Mouse (Mus musculus) limb, embryonic 10.5 days (tissue): ENCODE data around the gene Zmynd10. TPM values are rescaled to one million over a fixed set of nuclear protein-coding genes. Genes with fewer than 3 reads are reported as not detected.

ENCODE experiments used
- DNase-seq: peaks from one replicate; pipeline ENCODE4 v3.0.0-alpha.2; 2017; ENCODE audit warnings: low spot score
- H3K27ac ChIP-seq: fragments of 300-500 bp; sonication (generic); 2 replicates; pipeline ENCODE4 v1.5.1; 2016; ENCODE audit warnings: mild to moderate bottlenecking
- H3K27me3 ChIP-seq: fragments of 300-500 bp; sonication (generic); 2 replicates; pipeline ENCODE4 v1.6.1; 2016; ENCODE audit warnings: low read depth, mild to moderate bottlenecking; ENCODE audit not compliant: poor library complexity, severe bottlenecking
- H3K36me3 ChIP-seq: fragments of 300-500 bp; sonication (generic); 2 replicates; pipeline ENCODE4 v1.6.1; 2016; ENCODE audit warnings: mild to moderate bottlenecking, moderate library complexity
- H3K4me1 ChIP-seq: fragments of 300-500 bp; sonication (generic); 2 replicates; pipeline ENCODE4 v1.6.1; 2016
- H3K4me3 ChIP-seq: fragments of 300-500 bp; sonication (generic); 2 replicates; pipeline ENCODE4 v1.5.1; 2016; ENCODE audit warnings: mild to moderate bottlenecking, moderate library complexity
- H3K9me3 ChIP-seq: fragments of 300-500 bp; sonication (generic); replicated peaks from 2 replicates; pipeline ENCODE4 v1.6.1; 2016; ENCODE audit warnings: mild to moderate bottlenecking
- WGBS: fragments of 180-500 bp; shearing (Covaris S2); methylation state at CpG from one replicate; pipeline ENCODE4 v1.1.7; 2016; 5-methylcytosine and 5-hydroxymethylcytosine counted together
- polyA plus RNA-seq: library from polyadenylated mRNA; unstranded; fragments of >200 nt; fragmentation: Nextera tagmentation; extraction: Ambion mirVana; gene quantifications from 2 replicates; pipeline ENCODE4 v1.2.1, GENCODE M21; 2016

Zmynd10 gene
- polyA plus RNA-seq, 1 experiment from 2014 or later: 0.33 TPM

- Histone ChIP-seq H3K9me3 (no peaks in the 10 kb centered on the region), H3K4me1 (peaks cover 37% of the 10 kb centered on the region), H3K36me3 (no peaks in the 10 kb centered on the region), H3K27ac (peak overlapping the region; percentile 27), H3K27me3 (peaks cover 97% of the 10 kb centered on the region), H3K4me3 (peak overlapping the region; percentile 22)
- no peak for DNase-seq
- 28% methylated on average over 25 of the region's 25 CpGs for WGBS
Observed at GRCm38 (mm10) chr9:107521711-107522399, 25.2 kb upstream of the Zmynd10 start.

GRCm38 (mm10) chr9:107522400-107522711 is 24.7 kb upstream of the Zmynd10 start:
- WGBS: 54% methylated on average over 2 of the region's 2 CpGs
- Histone ChIP-seq H3K4me3 (no peak overlapping the region), H3K9me3 (no peaks in the 10 kb centered on the region), H3K36me3 (no peaks in the 10 kb centered on the region), H3K27ac (peak overlapping the region; percentile 27; the same call in 1 of the 2 replicates), H3K27me3 (peaks cover 97% of the 10 kb centered on the region), H3K4me1 (peaks cover 39% of the 10 kb centered on the region)
- DNase-seq: no peak

- Histone ChIP-seq H3K4me1 (peaks cover 38% of the 10 kb centered on the region), H3K27ac (peak overlapping the region; percentile 26; the same call in 1 of the 2 replicates), H3K36me3 (no peaks in the 10 kb centered on the region), H3K27me3 (peaks cover 91% of the 10 kb centered on the region), H3K4me3 (peak overlapping the region; percentile 49), H3K9me3 (no peaks in the 10 kb centered on the region)
- WGBS: 5% methylated on average over 44 of the region's 44 CpGs
- peak; percentile 85 for DNase-seq
Observed at GRCm38 (mm10) chr9:107526198-107527026, 20.7 kb upstream of the Zmynd10 start.

GRCm38 (mm10) chr9:107533791-107534407 is 13.2 kb upstream of the Zmynd10 start, which contains the start of gene Tmem115:
Gene Tmem115, plus strand, starts transcription at chr9:107533945.
- Histone ChIP-seq H3K27me3 (peaks cover 16% of the 10 kb centered on the region; the same call in 1 of the 2 replicates), H3K27ac (peak within 1 kb of the TSS; percentile 85), H3K4me3 (peak within 1 kb of the TSS; percentile 75), H3K4me1 (peaks cover 36% of the 10 kb centered on the region), H3K36me3 (peaks cover 25% of the 10 kb centered on the region), H3K9me3 (no peaks in the 10 kb centered on the region)
- under 1% methylated on average over 48 of the region's 48 CpGs for WGBS
- DNase-seq: peak; percentile 89

DNA sequence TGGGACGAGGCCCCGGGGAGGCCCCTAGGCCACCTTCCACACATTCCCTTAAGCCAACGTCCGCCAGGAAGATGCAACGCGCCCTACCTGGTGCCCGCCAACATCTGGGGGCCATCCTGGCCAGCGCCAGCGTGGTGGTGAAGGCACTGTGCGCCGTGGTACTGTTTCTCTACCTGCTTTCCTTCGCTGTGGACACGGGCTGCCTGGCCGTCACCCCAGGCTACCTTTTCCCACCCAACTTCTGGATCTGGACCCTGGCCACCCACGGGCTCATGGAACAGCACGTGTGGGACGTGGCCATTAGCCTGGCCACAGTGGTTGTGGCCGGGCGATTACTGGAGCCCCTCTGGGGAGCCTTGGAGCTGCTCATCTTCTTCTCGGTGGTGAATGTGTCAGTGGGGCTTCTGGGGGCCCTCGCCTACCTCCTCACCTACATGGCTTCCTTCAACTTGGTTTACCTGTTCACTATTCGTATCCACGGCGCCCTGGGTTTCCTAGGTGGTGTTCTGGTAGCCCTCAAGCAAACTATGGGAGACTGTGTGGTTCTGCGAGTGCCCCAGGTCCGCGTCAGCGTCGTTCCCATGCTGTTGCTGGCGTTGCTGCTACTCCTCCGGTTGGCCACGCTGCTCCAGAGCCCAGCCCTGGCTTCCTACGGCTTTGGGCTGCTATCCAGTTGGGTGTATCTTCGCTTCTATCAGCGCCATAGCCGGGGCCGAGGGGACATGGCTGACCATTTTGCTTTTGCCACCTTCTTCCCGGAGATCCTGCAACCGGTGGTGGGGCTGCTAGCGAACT is 12.5 kb upstream of the Zmynd10 start:
- Histone ChIP-seq H3K27ac (peak overlapping the region; percentile 85), H3K4me3 (peak overlapping the region; percentile 75)
- DNase-seq: peak; percentile 51

DNA sequence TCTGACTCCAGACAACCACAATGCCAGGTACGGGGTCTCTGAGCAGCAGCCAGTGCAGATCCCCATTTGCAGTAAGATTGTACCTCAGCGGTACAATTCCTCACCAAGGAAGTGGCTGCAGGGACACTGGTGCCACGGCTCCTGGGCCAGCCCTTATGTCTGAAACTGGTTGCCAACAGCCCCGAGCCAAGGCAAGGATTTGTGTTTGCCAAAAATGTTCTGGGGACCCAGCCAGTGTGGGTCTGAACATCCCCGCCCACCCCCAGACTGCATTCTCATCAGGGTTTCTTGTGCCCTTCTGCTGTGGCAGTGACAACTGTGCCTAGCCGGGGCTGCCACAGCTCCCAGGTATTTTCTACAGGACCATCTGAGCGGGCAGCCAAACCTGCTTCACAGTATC is 8.9 kb upstream of the Zmynd10 start:
- peaks cover 41% of the 10 kb centered on the region for H3K36me3 ChIP-seq
- no peak overlapping the region for H3K27ac ChIP-seq
- peaks cover 57% of the 10 kb centered on the region for H3K4me1 ChIP-seq
- H3K9me3 ChIP-seq: no peaks in the 10 kb centered on the region
- 94% methylated on average over 7 of the region's 7 CpGs for WGBS
- H3K27me3 ChIP-seq: no peaks in the 10 kb centered on the region
- H3K4me3 ChIP-seq: no peak overlapping the region
- no peak for DNase-seq

More for the DNA sequence above, 12.5 kb upstream of the Zmynd10 start:
- H3K4me1 ChIP-seq: peaks cover 36% of the 10 kb centered on the region
- H3K36me3 ChIP-seq: peaks cover 32% of the 10 kb centered on the region
- H3K9me3 ChIP-seq: no peaks in the 10 kb centered on the region
- peaks cover 13% of the 10 kb centered on the region; the same call in 1 of the 2 replicates for H3K27me3 ChIP-seq
- under 1% methylated on average over 40 of the region's 40 CpGs for WGBS

GRCm38 (mm10) chr9:107538711-107539110 is 8.4 kb upstream of the Zmynd10 start:
- H3K27me3 ChIP-seq: no peaks in the 10 kb centered on the region

GRCm38 (mm10) chr9:107539940-107540339 is 7.2 kb upstream of the Zmynd10 start:
- 89% methylated on average over 8 of the region's 8 CpGs for WGBS
- Histone ChIP-seq H3K27me3 (no peaks in the 10 kb centered on the region), H3K4me3 (no peak overlapping the region), H3K36me3 (peaks cover 58% of the 10 kb centered on the region), H3K4me1 (peaks cover 51% of the 10 kb centered on the region), H3K9me3 (no peaks in the 10 kb centered on the region), H3K27ac (no peak overlapping the region)
- no peak for DNase-seq

More at GRCm38 (mm10) chr9:107538711-107539110, 8.4 kb upstream of the Zmynd10 start:
- 89% methylated on average over 3 of the region's 3 CpGs for WGBS
- H3K36me3 ChIP-seq: peaks cover 46% of the 10 kb centered on the region
- DNase-seq: no peak
- H3K9me3 ChIP-seq: no peaks in the 10 kb centered on the region
- H3K4me3 ChIP-seq: no peak overlapping the region
- H3K4me1 ChIP-seq: peaks cover 59% of the 10 kb centered on the region
- H3K27ac ChIP-seq: no peak overlapping the region

DNA sequence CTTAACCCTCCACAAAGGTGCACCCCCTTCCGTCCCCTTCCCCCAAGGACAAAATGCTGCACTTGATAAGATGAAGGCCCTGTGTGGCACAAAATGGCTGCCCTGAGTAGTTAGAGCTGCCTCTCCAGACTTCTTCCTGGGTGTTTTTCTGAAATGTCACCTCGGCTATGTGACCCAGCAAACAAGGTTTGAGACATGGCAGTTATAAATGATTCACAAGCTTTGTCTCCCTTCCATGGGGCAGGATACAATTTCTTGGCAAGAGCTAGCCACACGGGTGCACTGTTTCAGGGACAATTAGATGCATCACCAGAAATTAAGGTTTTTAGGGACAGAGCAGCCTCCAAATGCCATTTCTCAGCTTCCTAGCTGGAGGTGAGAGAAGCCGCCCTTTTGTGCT is 6.7 kb upstream of the Zmynd10 start:
- no peak for DNase-seq
- 76% methylated on average over 4 of the region's 4 CpGs for WGBS
- H3K4me3 ChIP-seq: 0 out of 2 replicates have a peak overlapping the region, but pooled peaks have one; percentile 68
- H3K4me1 ChIP-seq: peaks cover 49% of the 10 kb centered on the region
- no peak overlapping the region for H3K27ac ChIP-seq
- no peaks in the 10 kb centered on the region for H3K9me3 ChIP-seq
- peaks cover 63% of the 10 kb centered on the region for H3K36me3 ChIP-seq
- no peaks in the 10 kb centered on the region for H3K27me3 ChIP-seq

DNA sequence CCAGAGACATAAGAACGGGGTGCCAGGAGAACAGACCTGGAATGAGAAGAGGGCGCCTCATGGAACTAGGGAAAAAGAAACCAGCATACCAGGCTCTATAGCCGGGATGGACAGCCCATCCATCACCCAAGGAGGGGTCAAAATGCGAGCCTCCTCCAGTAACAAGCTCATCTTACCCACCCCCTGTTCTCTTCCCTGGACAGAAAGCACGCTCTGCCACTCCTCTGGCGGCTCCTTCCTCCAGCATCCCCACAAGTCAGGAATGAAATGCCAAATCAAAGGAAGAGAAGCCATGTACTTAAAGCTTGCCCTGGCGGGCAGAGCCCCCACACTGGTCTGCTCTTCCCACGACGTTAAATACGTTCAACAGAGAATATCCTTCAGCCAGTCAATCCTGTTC is 6.1 kb upstream of the Zmynd10 start:
- H3K27ac ChIP-seq: no peak overlapping the region
- H3K4me3 ChIP-seq: peak overlapping the region; percentile 68
- WGBS: 32% methylated on average over 10 of the region's 10 CpGs
- peaks cover 63% of the 10 kb centered on the region for H3K36me3 ChIP-seq
- no peak for DNase-seq
- no peaks in the 10 kb centered on the region for H3K9me3 ChIP-seq
- H3K4me1 ChIP-seq: peaks cover 48% of the 10 kb centered on the region
- H3K27me3 ChIP-seq: no peaks in the 10 kb centered on the region

DNA sequence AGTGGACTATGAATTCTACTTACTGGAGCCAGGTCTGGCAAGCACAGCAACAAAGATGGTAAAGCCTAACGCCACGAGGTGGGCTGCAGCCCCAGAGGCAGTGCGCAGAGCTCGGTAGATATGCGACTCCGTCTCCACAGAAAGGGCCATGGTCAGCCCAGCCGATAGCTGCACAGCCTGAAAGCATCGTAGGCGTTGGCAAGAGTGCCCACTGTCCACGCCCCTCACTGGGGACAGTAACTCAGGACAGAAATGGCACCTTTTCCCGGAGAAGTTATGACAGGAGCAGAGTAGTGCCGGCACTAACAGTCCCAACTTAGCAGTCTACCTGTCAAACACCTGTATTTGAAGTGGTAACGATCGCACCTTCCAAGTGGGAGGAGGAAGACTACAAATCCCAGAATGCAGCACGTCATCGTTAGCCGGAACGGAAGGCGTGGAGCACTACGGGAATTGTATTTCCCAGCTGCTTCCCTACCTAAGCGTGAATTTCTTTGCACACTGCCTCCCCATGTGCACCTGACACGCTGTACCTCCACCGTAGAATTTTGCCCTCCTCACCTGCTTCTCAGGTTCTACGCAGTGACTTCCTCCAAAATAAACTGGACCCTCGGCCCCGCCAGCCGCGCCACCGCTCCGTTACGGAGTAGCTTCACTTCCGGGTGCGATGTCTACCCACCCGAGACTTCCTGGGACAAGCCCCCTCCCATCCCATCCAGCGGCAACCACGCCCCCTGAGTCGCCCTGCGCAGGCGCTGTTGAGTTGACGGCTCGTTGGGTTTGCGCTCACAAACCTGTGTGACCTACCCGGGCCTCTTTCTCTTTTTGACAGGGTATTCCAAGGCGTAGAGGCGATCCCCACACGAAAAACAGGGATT is 5.4 kb upstream of the Zmynd10 start, which contains the start of the genes Cyb561d2 and Nprl2:
Cyb561d2 (minus strand) TSS at position 720 of the 878 bp plus-strand sequence.
Nprl2 (plus strand) TSS at position 753 of the 878 bp plus-strand sequence.
- H3K9me3 ChIP-seq: no peaks in the 10 kb centered on the region
- H3K4me3 ChIP-seq: peak within 1 kb of the TSS; percentile 68
- H3K27me3 ChIP-seq: no peaks in the 10 kb centered on the region
- DNase-seq: peak; percentile 96
- WGBS: under 1% methylated on average over 46 of the region's 46 CpGs
- peaks cover 60% of the 10 kb centered on the region for H3K36me3 ChIP-seq
- peaks cover 48% of the 10 kb centered on the region for H3K4me1 ChIP-seq
- H3K27ac ChIP-seq: peak within 1 kb of the TSS; percentile 75
